ENCODE assay signal across 18 mouse cellular contexts in genomic region chr11:107876840-107877239, GRCm38 (mm10). TPM values are rescaled to one million over a fixed set of nuclear protein-coding genes. Genes with fewer than 3 reads are reported as not detected.
DNase-seq lines count a peak whose midpoint lies in the region; ATAC-seq lines count a peak whose summit lies in the region.
"Had no signal": no experiment of that assay in that cellular context is flagged by ENCODE, and none has a peak within 500 bp of the region (broad histone marks: within the 10 kb centered on the region; RNA-seq: fewer than 3 reads in every experiment).

No protein-coding gene starts in this region.

- H3K9me3 ChIP-seq in forebrain, embryonic 13.5 days (replicated peaks), result peaks cover 3% of the 10 kb centered on the region; the same call in 1 of the 2 replicates
- no peaks in the 10 kb centered on the region for H3K9me3 ChIP-seq in forebrain, embryonic 10.5 days
- H3K9me3 ChIP-seq in midbrain, embryonic 15.5 days, result no peaks in the 10 kb centered on the region
- H3K9me3 ChIP-seq: intestine, embryonic 15.5 days; limb, embryonic 15.5 days had no signal

- no peak overlapping the region for H3K4me2 ChIP-seq in forebrain, embryonic 13.5 days
- no peak overlapping the region for H3K4me2 ChIP-seq in midbrain, embryonic 15.5 days
- H3K4me2 ChIP-seq: intestine, embryonic 15.5 days; limb, embryonic 15.5 days had no signal

- intact Hi-C loops in left cerebral cortex, postnatal 4 days (cut with DNase I), result no loop called here
- intact Hi-C loops in left cerebral cortex, postnatal 10 days (cut with DNase I), result no loop called here

- ATAC-seq in forebrain, embryonic 13.5 days, result peak; percentile 63; the same call in 1 of the 2 replicates
- ATAC-seq in midbrain, embryonic 15.5 days (replicated peaks), result 0 out of 2 replicates have a peak, but pooled peaks have one; percentile 56
- ATAC-seq in monocyte, adult 5-6 weeks (replicated peaks; ENCODE audit: insufficient number of reproducible peaks, low FRiP score, low TSS enrichment, poor library complexity, severe bottlenecking), result no peak
- ATAC-seq: intestine, embryonic 15.5 days had no signal

- 68% methylated on average over 5 of the region's 5 CpGs for WGBS in forebrain, embryonic 13.5 days
- WGBS in forebrain, embryonic 10.5 days, result 81% methylated on average over 5 of the region's 5 CpGs
- 66% methylated on average over 5 of the region's 5 CpGs for WGBS in midbrain, embryonic 15.5 days

- no peaks in the 10 kb centered on the region for H3K27me3 ChIP-seq in forebrain, embryonic 13.5 days
- H3K27me3 ChIP-seq in forebrain, embryonic 10.5 days (ENCODE audit: poor library complexity, severe bottlenecking), result no peaks in the 10 kb centered on the region
- H3K27me3 ChIP-seq in midbrain, embryonic 15.5 days (replicated peaks), result no peaks in the 10 kb centered on the region
- H3K27me3 ChIP-seq: intestine, embryonic 15.5 days; limb, embryonic 15.5 days had no signal

- H3K4me1 ChIP-seq in forebrain, embryonic 13.5 days, result peaks cover 5% of the 10 kb centered on the region; the same call in 1 of the 2 replicates
- H3K4me1 ChIP-seq in forebrain, embryonic 10.5 days, result no peaks in the 10 kb centered on the region
- no peaks in the 10 kb centered on the region for H3K4me1 ChIP-seq in midbrain, embryonic 15.5 days
- H3K4me1 ChIP-seq: intestine, embryonic 15.5 days; limb, embryonic 15.5 days had no signal

- H3K36me3 ChIP-seq in forebrain, embryonic 13.5 days (ENCODE audit: poor library complexity, severe bottlenecking), result no peaks in the 10 kb centered on the region
- no peaks in the 10 kb centered on the region for H3K36me3 ChIP-seq in forebrain, embryonic 10.5 days (replicated peaks)
- H3K36me3 ChIP-seq in midbrain, embryonic 15.5 days (replicated peaks), result no peaks in the 10 kb centered on the region
- H3K36me3 ChIP-seq: intestine, embryonic 15.5 days; limb, embryonic 15.5 days had no signal

- H3K4me3 ChIP-seq in forebrain, embryonic 13.5 days, result no peak overlapping the region
- no peak overlapping the region for H3K4me3 ChIP-seq in forebrain, embryonic 10.5 days
- H3K4me3 ChIP-seq in midbrain, embryonic 15.5 days, result no peak overlapping the region
- H3K4me3 ChIP-seq: erythroblast, embryonic 14.5 days; gastrocnemius, adult 2 months; heart, adult 2 months; intestine, embryonic 15.5 days; left cerebral cortex, adult 2 months; limb, embryonic 15.5 days had no signal

- H3K9ac ChIP-seq in forebrain, embryonic 13.5 days, result no peak overlapping the region
- H3K9ac ChIP-seq in midbrain, embryonic 15.5 days, result no peak overlapping the region
- H3K9ac ChIP-seq: intestine, embryonic 15.5 days; limb, embryonic 15.5 days had no signal

- DNase-seq in forebrain, embryonic 10.5 days (ENCODE audit: extremely low spot score, low spot score), result no peak
- peak; percentile 41 for DNase-seq in left cerebral cortex, postnatal 4 days
- no peak for DNase-seq in left cerebral cortex, postnatal 10 days (ENCODE audit: extremely low spot score in 1 of 2, low spot score in 2 of 2)
- peak; percentile 74 to 77 for DNase-seq in cerebellum, postnatal 14 days
- DNase-seq: adrenal gland, postnatal 10 days; gastrocnemius, adult 2 months; heart, adult 2 months; kidney, postnatal 10 days; lung, adult 2 months had no signal

- H3K27ac ChIP-seq in forebrain, embryonic 13.5 days, result no peak overlapping the region
- no peak overlapping the region for H3K27ac ChIP-seq in forebrain, embryonic 10.5 days
- H3K27ac ChIP-seq in midbrain, embryonic 15.5 days, result no peak overlapping the region
- H3K27ac ChIP-seq: gastrocnemius, adult 2 months; heart, adult 2 months; intestine, embryonic 15.5 days; left cerebral cortex, adult 2 months; limb, embryonic 15.5 days had no signal

RNA-seq across cellular contexts. Expression of gene Cacng5, which starts 38.0 kb away (rescaled TPM):
- 1.4 and 2.2 TPM in 2 replicates for polyA plus RNA-seq in forebrain, embryonic 13.5 days (2015; fragmentation: Nextera tagmentation; extraction: Ambion mirVana)
- polyA plus RNA-seq in forebrain, embryonic 10.5 days (2016; fragmentation: Nextera tagmentation; extraction: Ambion mirVana), result 0.33 and 0.65 TPM in 2 replicates
- 10 to 100 TPM in 1 of 2 experiments, 1 to 10 TPM in 1; 9.7 to 10.7 TPM for total RNA-seq in left cerebral cortex, postnatal 4 days (2021)
- 10 to 100 TPM; 22.5 to 22.8 TPM for total RNA-seq in left cerebral cortex, postnatal 10 days (2021)
- polyA plus RNA-seq in midbrain, embryonic 15.5 days (2015; fragmentation: Nextera tagmentation; extraction: Ambion mirVana), result 9.7 and 11.1 TPM in 2 replicates
- not detected in 3 replicates for total RNA-seq in monocyte, adult 5-6 weeks (2017)
- total RNA-seq: heart, adult 2 months had no signal
- polyA plus RNA-seq: C2C12; erythroblast, embryonic 14.5 days; heart, postnatal 0 days had no signal

Comparison
In these comparisons a context has a peak if more than half of its experiments do, and no peak if none do; other contexts are left out.
1. DNase-seq: peak in left cerebral cortex, postnatal 4 days (single experiment) and cerebellum, postnatal 14 days (2 of 2); none in forebrain, embryonic 10.5 days (single experiment) and left cerebral cortex, postnatal 10 days (0 of 2).
2. RNA of gene Cacng5, which starts 38.0 kb away (total RNA-seq): 22.5 to 22.8 TPM in left cerebral cortex, postnatal 10 days and 9.7 to 10.7 TPM in left cerebral cortex, postnatal 4 days; not detected in monocyte, adult 5-6 weeks; every median in the first group is over 10 times any median in the second.